Mouse (Mus musculus): ENCODE data around the gene Rab44. TPM values are rescaled to one million over a fixed set of nuclear protein-coding genes. Genes with fewer than 3 reads are reported as not detected.
"Not testable (repeated sequence)": the region's sequence is repeated elsewhere in the genome, so short reads cannot be mapped to it uniquely, and the experiment has no call there.

Rab44 gene
- total RNA-seq, 2 experiments from 2014 or later: 1.4 to 1.7 TPM

DNA sequence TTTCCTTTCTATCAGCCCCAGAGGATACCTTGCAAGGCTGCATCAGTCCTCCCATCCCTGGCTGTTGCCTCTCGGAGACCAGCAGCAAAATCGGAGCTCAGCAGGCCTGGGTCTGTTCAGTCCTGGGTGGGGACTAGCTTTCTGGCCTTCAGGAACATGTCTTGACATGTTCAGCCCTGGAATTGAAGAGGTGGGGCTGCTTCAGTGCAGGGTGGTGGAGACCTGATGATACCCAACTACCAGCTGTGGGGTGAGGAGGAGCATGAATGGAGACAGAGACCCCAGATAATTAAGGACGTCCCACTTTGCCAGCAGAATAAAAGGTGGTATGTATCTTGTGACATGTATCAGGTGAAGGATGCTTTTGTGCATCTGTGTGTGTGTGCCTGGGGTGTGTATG, 23.2 kb upstream of the Rab44 start, which contains the start of gene Cdkn1a:
Gene Cdkn1a, plus strand, starts transcription at position 201 of the 400 bp plus-strand sequence.
- no peak for DNase-seq (ENCODE audit: low spot score in 2 of 2)

DNA sequence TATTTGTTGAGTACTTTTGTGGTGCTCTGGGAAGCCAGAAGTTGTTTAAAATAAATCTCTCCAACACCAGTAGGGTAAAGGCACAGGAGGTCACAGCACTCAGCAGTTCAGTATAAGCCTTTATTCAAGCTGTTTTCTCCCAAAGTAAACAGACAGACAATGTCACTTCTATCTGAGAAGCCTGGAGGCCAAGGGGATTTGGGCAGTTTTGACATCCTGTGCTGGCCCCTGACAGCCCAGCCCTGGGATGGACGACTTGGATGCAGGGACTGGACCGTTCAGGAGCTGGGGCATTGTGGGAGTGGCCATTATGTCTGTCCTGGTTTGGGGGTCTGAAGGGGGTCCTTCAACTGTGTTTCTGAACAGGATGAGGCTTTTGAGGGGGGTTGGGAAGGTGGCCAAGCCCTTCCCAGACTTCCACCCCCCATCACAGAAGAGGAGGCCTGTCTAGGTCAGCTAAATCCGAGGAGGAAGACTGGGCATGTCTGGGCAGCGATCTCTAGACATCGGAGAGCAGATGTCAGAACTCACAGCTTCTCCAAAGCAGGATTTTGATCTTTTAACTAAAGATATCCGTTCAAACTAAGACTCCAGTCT, 22.5 kb upstream of the Rab44 start:
- no peak for DNase-seq (ENCODE audit: low spot score in 2 of 2)

GRCm38 (mm10) chr17:29092497-29092896, 21.4 kb upstream of the Rab44 start:
- no peak for DNase-seq (ENCODE audit: low spot score in 2 of 2)

- DNase-seq (ENCODE audit: low spot score in 2 of 2): peak; percentile 59 to 74
Measured at GRCm38 (mm10) chr17:29093110-29093952, 20.6 kb upstream of the Rab44 start.

DNA sequence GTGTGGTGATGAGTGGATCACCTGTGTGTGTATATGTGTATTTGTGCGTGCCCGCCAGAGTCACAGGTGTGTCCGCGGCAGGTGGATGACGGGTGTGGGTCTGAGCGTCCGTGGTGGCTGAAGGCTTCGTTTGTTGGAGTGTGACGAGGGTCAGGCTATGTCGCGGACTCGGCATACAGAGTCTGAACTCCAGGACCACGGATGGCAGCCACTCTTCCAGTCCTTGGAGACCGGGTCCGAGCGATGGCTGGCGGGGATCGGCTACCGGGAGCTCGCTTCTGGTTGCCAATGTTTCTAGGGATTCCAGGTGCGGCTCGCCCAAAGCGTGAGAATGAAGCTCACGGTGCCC, 20.0 kb upstream of the Rab44 start:
- no peak for DNase-seq (ENCODE audit: low spot score in 2 of 2)

DNA sequence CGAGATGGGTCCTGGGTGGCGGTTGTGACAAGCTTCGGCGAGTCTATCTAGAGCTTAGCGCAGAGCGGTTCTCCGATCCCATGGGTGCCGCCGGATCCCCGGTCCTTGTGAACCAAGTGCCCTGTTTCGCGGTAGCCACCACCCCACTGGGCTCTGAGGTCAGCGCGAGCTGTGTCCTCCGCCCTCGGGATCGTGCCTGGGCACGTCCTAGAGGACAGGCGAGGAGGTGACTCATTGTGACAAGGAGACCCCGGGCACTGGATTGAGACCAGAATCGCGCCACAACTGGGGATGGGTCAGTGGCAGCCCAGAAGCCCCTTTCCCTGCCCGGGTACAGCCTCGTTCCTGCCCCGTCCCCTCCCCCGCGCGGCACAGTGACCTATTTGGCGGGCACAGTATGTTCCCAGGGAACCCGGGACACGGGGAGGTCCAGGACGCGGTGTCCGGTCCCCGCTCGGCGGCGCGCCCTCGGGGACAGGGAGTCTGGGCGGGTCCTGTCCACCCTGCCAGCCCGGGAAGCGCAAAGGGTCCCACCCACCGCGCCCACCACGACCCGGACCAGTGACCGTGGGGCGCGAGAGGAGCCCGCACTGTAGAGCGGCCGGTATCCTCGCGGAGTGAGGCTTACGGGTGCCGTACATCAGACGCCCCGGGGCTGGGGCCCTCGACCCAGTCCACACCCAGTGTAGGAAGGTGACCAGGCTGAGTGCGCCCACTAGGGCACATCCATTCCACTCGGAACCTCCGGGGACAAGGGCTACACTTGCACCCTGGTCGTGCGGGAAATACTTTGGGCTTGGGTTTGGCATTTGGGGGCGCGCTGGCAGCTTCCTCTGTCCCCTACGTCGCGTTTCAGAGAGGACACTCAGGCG, 19.4 kb upstream of the Rab44 start:
- DNase-seq (ENCODE audit: low spot score in 2 of 2): peak; percentile 46 to 48

- DNase-seq (ENCODE audit: low spot score in 2 of 2): peak; percentile 94 to 99
Measured at GRCm38 (mm10) chr17:29095201-29095733, 18.7 kb upstream of the Rab44 start.

GRCm38 (mm10) chr17:29096245-29096644, 17.7 kb upstream of the Rab44 start:
- DNase-seq (ENCODE audit: low spot score in 2 of 2): no peak

GRCm38 (mm10) chr17:29096851-29097561, 16.9 kb upstream of the Rab44 start:
- no peak for DNase-seq (ENCODE audit: low spot score in 2 of 2)

DNA sequence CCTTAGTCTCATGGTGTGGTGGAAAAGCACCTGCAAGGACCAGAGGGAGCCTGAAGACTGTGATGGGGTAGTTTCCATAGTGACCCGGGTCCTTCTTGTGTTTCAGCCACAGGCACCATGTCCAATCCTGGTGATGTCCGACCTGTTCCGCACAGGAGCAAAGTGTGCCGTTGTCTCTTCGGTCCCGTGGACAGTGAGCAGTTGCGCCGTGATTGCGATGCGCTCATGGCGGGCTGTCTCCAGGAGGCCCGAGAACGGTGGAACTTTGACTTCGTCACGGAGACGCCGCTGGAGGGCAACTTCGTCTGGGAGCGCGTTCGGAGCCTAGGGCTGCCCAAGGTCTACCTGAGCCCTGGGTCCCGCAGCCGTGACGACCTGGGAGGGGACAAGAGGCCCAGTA, 15.7 kb upstream of the Rab44 start:
- DNase-seq (ENCODE audit: low spot score in 2 of 2): no peak

- no peak for DNase-seq (ENCODE audit: low spot score in 2 of 2)
Measured at GRCm38 (mm10) chr17:29099076-29099475, 14.9 kb upstream of the Rab44 start.

- DNase-seq (ENCODE audit: low spot score in 2 of 2): no peak
Measured at GRCm38 (mm10) chr17:29100627-29101026, 13.3 kb upstream of the Rab44 start.

DNA sequence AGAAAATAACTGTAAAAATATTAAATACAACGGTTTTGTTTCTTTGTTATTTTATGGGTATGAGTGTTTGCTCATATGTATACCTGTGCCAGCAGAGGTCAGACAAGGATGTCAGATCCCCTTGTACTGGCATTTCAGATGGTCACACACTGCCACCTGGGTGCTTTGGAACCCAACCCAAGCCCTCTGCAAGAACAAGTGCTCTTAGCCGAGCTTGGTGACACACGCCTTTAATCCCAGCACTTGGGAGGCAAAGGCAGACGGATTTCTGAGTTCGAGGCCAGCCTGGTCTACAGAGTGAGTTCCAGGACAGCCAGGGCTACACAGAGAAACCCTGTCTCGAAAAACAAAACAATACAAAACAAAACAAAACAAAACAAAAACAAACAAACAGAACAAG, 3.6 kb upstream of the Rab44 start:
- DNase-seq (ENCODE audit: low spot score in 2 of 2): not testable (repeated sequence)

- DNase-seq (ENCODE audit: low spot score in 2 of 2): no peak
Measured at GRCm38 (mm10) chr17:29111332-29111731, 2.6 kb upstream of the Rab44 start.

DNA sequence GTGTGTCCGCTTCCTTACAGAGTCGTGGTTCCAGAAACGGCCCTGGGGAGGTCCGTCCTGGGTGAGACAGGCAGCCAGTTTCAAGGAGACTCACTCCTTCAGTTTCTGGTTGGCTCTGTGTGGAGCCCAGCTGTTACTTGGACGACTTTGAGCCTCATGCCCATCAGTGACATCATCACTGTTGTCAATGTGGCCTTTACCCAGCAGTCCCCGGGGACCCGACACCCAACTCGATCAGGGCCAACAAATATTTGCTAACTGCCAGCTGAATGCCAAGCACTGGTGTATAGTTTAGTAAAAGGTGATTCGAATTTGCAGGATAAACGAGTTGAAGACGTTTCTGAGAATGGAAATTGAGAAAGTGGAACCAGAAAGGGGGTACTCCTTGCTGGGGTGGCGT, 2.1 kb downstream of the Rab44 start:
- no peak for DNase-seq (ENCODE audit: low spot score in 2 of 2)

- no peak for DNase-seq (ENCODE audit: low spot score in 2 of 2)
Measured at GRCm38 (mm10) chr17:29117006-29117648, 3.2 kb downstream of the Rab44 start.

DNA sequence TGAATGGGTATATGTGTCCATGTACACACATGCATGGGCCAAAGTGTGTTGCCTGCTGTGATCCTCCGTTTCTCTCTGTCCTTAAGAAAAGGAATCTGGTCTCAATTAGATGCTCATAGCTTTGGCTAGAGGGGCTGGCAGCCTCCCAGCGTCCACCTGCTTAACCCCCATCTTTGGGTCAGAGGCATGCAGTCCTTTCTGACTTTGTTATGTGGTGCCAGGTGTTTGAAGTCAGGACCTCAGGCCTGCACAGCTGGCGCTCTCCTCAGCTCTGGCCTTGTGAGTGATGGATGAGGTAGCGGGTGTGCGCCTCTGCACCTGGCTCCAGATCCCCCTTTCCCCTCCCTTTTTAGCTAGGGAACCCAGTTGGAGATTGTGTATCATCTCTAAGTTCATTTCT, 4.1 kb downstream of the Rab44 start:
- DNase-seq (ENCODE audit: low spot score in 2 of 2): no peak

DNA sequence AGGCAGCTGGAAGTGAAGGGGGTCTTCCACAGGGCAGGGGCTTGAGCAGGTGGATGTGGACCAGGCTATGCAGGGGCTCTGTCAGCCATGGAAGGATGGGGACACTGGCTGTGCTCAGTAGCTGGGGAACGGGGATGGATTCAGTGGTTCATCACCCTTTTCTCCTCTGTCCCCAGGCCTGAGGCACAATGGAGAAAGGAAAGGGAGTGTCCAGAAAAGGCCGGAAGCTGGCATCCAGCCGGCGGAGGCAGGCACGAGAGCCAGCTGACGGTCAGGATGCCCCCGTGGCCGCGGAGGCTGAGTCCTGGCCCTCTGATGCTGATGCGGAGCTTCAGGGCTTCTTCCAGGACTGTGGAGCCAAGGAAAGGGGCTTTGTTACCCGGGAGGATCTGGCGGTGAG, 6.7 kb downstream of the Rab44 start:
- no peak for DNase-seq (ENCODE audit: low spot score in 2 of 2)

DNA sequence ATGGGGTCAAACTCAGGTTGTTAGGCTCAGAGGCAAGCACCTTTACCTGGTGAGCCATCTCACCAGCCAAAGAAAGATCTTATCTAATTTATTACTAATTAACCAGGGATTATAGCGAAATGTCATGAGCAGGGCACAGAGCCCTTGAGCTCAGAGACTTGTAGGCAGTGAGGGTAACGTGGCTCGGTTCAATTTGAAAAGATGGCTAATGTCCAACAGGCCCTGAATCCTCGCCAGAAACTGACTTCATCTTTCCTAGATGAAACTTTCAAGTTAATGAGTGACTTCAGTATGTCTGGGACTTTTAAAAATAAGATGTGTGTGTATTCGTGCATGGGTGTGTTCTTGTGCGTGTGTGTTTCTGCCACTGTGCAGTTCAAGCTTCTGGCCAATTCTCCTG, 8.9 kb downstream of the Rab44 start:
- DNase-seq (ENCODE audit: low spot score in 2 of 2): no peak

DNA sequence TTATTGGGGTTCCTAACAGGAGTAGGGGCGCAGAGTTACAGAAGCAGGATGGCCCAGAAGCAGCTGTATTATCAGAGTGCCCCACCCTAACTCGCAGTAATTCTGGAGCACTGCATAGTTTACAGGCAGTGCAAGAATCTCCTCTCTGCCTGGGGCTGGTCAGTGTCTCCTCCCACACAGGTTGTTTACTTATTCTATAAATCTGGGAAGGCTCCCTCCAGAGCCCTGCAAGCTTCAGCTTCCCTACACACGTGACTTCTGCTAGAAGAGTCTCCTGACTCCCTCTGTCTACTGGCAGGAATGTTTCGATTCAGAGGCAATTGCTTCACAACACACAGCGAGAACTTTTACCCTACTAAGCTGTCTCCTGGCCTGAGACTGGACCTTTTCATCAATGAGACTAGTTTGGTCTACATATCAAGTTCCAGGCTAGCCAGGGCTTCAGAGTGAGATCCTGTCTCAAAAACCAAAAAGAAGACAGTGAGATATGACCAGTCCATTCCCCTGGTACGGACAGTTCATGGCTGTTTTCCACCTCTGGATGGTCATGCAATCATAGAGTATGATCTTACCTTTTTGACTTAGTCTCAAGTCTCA, 9.7 kb downstream of the Rab44 start:
- DNase-seq (ENCODE audit: low spot score in 2 of 2): no peak
